Mouse (Mus musculus) splenic B cell, adult 2 months (primary cell): ENCODE measurements around the gene Prrt1.
A peak's percentile ranks its signal among the peaks of the same experiment; 100 is the strongest.

ENCODE experiments used
- DNase-seq: peaks from one replicate; pipeline ENCODE4 v3.0.0-alpha.2; 2011; ENCODE audit warnings: low read depth, low spot score
- H3K27me3 ChIP-seq: 2 replicates; pipeline ENCODE4 v1.6.1; 2012; ENCODE audit warnings: mild to moderate bottlenecking, low read length, moderate library complexity, mixed read lengths; ENCODE audit not compliant: control insufficient read depth, poor library complexity, insufficient read depth, severe bottlenecking
- H3K36me3 ChIP-seq: 2 replicates; pipeline ENCODE4 v1.6.1; 2012; ENCODE audit warnings: mild to moderate bottlenecking, low read length, moderate library complexity, mixed read lengths; ENCODE audit not compliant: control insufficient read depth, poor library complexity, insufficient read depth, severe bottlenecking

The Prrt1 gene

GRCm38 (mm10) chr17:34606186-34607039 is 22.9 kb upstream of the Prrt1 start:
- 0 out of 2 replicates have a peak, but pooled peaks cover 1% of the 10 kb centered on the region for H3K36me3 ChIP-seq
- no peaks in the 10 kb centered on the region for H3K27me3 ChIP-seq
- DNase-seq: no peak

- no peak for DNase-seq
- peaks cover 3% of the 10 kb centered on the region; the same call in 1 of the 2 replicates for H3K36me3 ChIP-seq
- H3K27me3 ChIP-seq: no peaks in the 10 kb centered on the region
Observed at GRCm38 (mm10) chr17:34607997-34608396, 21.3 kb upstream of the Prrt1 start.

- no peaks in the 10 kb centered on the region for H3K27me3 ChIP-seq
Observed at GRCm38 (mm10) chr17:34611050-34611449, 18.3 kb upstream of the Prrt1 start.

GRCm38 (mm10) chr17:34613054-34613645 is 16.2 kb upstream of the Prrt1 start:
- no peak for DNase-seq
- no peaks in the 10 kb centered on the region for H3K27me3 ChIP-seq
- peaks cover 3% of the 10 kb centered on the region; the same call in 1 of the 2 replicates for H3K36me3 ChIP-seq

More at GRCm38 (mm10) chr17:34611050-34611449, 18.3 kb upstream of the Prrt1 start:
- H3K36me3 ChIP-seq: peaks cover 3% of the 10 kb centered on the region; the same call in 1 of the 2 replicates
- no peak for DNase-seq

- peaks cover 3% of the 10 kb centered on the region; the same call in 1 of the 2 replicates for H3K36me3 ChIP-seq
- no peak for DNase-seq
Observed at GRCm38 (mm10) chr17:34613830-34614229, 15.5 kb upstream of the Prrt1 start.

GRCm38 (mm10) chr17:34615871-34616270 is 13.5 kb upstream of the Prrt1 start, which contains the start of gene Egfl8:
Gene Egfl8 (minus strand): TSS chr17:34615971.
- no peak for DNase-seq
- Histone ChIP-seq H3K36me3 (peaks cover 2% of the 10 kb centered on the region; the same call in 1 of the 2 replicates), H3K27me3 (no peaks in the 10 kb centered on the region)

More at GRCm38 (mm10) chr17:34613830-34614229, 15.5 kb upstream of the Prrt1 start:
- H3K27me3 ChIP-seq: no peaks in the 10 kb centered on the region

GRCm38 (mm10) chr17:34618999-34619398 is 10.3 kb upstream of the Prrt1 start:
- H3K27me3 ChIP-seq: no peaks in the 10 kb centered on the region
- H3K36me3 ChIP-seq: no peaks in the 10 kb centered on the region; the same call in 1 of the 2 replicates
- peak; percentile 90 for DNase-seq

- Histone ChIP-seq H3K27me3 (no peaks in the 10 kb centered on the region), H3K36me3 (no peaks in the 10 kb centered on the region)
- no peak for DNase-seq
Observed at GRCm38 (mm10) chr17:34621006-34621405, 8.3 kb upstream of the Prrt1 start.

GRCm38 (mm10) chr17:34623161-34623560 is 6.2 kb upstream of the Prrt1 start:
- Histone ChIP-seq H3K36me3 (no peaks in the 10 kb centered on the region), H3K27me3 (no peaks in the 10 kb centered on the region)
- no peak for DNase-seq

- no peak for DNase-seq
- no peaks in the 10 kb centered on the region for H3K27me3 ChIP-seq
- no peaks in the 10 kb centered on the region for H3K36me3 ChIP-seq
Observed at GRCm38 (mm10) chr17:34624981-34625380, 4.4 kb upstream of the Prrt1 start.

GRCm38 (mm10) chr17:34626062-34626772 is 3.1 kb upstream of the Prrt1 start:
- Histone ChIP-seq H3K27me3 (no peaks in the 10 kb centered on the region; the same call in 1 of the 2 replicates), H3K36me3 (no peaks in the 10 kb centered on the region)
- no peak for DNase-seq

- DNase-seq: peak; percentile 65
- H3K27me3 ChIP-seq: no peaks in the 10 kb centered on the region; the same call in 1 of the 2 replicates
- no peaks in the 10 kb centered on the region for H3K36me3 ChIP-seq
Observed at GRCm38 (mm10) chr17:34626773-34627092, 2.6 kb upstream of the Prrt1 start.

- peak; percentile 72 for DNase-seq
- Histone ChIP-seq H3K27me3 (no peaks in the 10 kb centered on the region; the same call in 1 of the 2 replicates), H3K36me3 (no peaks in the 10 kb centered on the region)
Observed at GRCm38 (mm10) chr17:34627093-34627942, 2.0 kb upstream of the Prrt1 start.
